Mouse (Mus musculus): Measurements from ENCODE around the gene Plp2.
"Not testable (repeated sequence)": the region's sequence is repeated elsewhere in the genome, so short reads cannot be mapped to it uniquely, and the experiment has no call there.

- not testable (repeated sequence) for TF ChIP-seq CTCF (conservative IDR thresholded peaks at IDR 0.05; ENCODE audit: low read length); POU5F1 (IDR thresholded peaks at IDR 0.05; ENCODE audit: borderline replicate concordance, low read length); NANOG (IDR thresholded peaks at IDR 0.05; ENCODE audit: borderline replicate concordance, low read length)
Observed at GRCm38 (mm10) chrX:7714135-7714899, 43.1 kb upstream of the Plp2 start, which contains the start of gene Wdr45.
